Mouse (Mus musculus) embryonic fibroblast, embryonic 13.5 days (primary cell): ENCODE results near the gene Acadvl. TPM values are rescaled to one million over a fixed set of nuclear protein-coding genes. Genes with fewer than 3 reads are reported as not detected.

Experiments used
- H3K27ac ChIP-seq: 2 replicates; pipeline ENCODE4 v1.5.1; 2012; ENCODE audit warnings: low read length, control low read depth, inconsistent platforms; ENCODE audit not compliant: insufficient read depth
- H3K4me1 ChIP-seq: 2 replicates; pipeline ENCODE4 v1.6.1; 2011; ENCODE audit warnings: low read length; ENCODE audit not compliant: control insufficient read depth, insufficient read depth
- H3K4me3 ChIP-seq: 2 replicates; pipeline ENCODE4 v1.5.1; 2011; ENCODE audit warnings: mild to moderate bottlenecking, control low read depth, low read length; ENCODE audit not compliant: insufficient read depth
- CTCF ChIP-seq: IDR thresholded peaks from 2 replicates; pipeline ENCODE4 v1.5.1; 2011; ENCODE audit warnings: mild to moderate bottlenecking, control low read depth, low read length, moderate library complexity, borderline replicate concordance; ENCODE audit not compliant: insufficient read depth
- POLR2A ChIP-seq: IDR thresholded peaks from 2 replicates; pipeline ENCODE4 v1.6.1; 2011; ENCODE audit warnings: low read depth, mild to moderate bottlenecking, control low read depth, low read length, moderate library complexity
- polyA plus RNA-seq: library from polyadenylated mRNA; stranded (reverse); fragments of >200 nt; gene quantifications from 2 replicates; pipeline ENCODE4 v1.2.4, GENCODE M21; 2011; ENCODE audit warnings: low read depth; ENCODE audit not compliant: missing spikeins, insufficient read length

The Acadvl gene
- polyA plus RNA-seq, 1 experiment = 47.4 TPM

DNA sequence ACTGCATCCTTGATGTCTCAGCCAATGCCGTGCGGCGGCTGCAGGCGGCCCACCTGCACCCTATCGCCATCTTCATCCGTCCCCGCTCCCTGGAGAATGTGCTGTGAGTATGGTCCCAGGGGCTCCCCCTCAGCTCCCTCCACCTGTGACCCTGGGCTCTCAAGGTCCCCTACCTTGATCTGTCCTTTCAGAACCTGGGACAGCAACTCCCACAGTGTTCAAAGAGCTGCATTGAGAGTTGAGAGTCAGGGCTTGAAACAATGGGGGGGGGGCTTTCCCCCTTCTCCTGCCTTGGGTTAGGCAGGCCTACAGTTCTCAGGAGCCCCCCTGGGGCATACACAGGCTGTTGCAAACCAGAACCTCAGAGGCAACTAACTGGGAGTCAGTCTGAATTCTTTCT is 28.5 kb upstream of the Acadvl start:
- H3K4me3 ChIP-seq = no peak overlapping the region
- no peaks in the 10 kb centered on the region for H3K4me1 ChIP-seq
- TF ChIP-seq POLR2A (no peak), CTCF (no peak)
- H3K27ac ChIP-seq = no peak overlapping the region

DNA sequence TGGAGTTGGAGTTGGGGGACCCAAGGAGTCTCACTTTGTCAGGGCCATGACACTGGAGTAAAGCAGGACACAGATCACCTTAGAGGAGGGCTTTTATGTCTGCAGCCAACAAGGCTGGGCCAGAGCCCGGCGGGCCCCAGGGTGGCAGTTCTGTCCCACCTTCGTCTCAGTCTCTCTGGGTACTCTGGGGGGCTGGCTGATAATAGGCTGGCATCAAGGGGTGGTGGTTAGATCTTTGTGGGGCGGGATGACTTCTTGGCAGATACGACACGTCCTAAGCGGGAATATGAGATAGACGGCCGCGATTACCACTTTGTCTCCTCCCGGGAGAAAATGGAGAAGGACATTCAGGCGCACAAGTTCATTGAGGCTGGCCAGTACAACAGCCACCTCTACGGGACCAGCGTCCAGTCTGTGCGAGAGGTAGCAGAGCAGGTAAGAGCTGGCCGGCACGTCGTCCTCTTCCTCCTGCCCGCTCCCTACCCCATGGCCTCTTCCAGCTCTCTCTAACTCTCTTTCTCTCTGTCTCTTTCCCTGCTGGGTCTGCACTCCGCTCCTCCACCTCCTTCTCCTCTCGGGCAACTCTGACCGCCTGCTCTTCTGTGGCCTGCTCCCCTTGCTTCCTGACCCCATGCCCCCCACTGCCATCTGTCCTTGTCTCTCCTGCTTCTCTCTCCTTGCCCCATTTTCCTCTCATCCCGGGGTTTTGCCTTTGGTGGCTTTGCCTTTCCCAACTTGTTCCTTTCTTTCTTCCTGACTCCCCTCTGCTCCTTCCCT is 27.3 kb upstream of the Acadvl start:
- H3K4me1 ChIP-seq = no peaks in the 10 kb centered on the region
- H3K4me3 ChIP-seq = no peak overlapping the region
- no peak overlapping the region for H3K27ac ChIP-seq
- TF ChIP-seq CTCF (no peak), POLR2A (no peak)

DNA sequence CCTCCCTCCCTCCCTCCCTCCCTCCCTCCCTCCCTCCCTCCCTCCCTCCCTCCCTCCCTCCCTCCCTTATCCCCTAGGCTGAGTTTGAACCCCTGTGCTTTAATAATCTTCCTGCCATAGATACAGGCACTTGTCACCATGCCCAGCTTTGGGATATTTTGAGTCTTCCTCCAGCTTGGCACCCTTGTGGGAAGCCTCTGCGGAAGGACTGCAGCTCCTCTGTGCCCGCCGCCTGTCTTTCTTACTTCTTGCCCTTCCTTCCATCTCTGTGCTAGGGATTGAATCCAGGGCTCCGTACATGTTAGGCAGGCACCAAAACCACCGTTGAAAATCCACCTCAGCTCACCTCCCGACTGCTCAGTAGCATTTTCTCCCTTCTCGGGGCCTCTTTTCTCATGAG is 25.0 kb upstream of the Acadvl start:
- TF ChIP-seq POLR2A = no peak
- TF ChIP-seq CTCF = no peak
- H3K27ac ChIP-seq = no peak overlapping the region
- H3K4me3 ChIP-seq = no peak overlapping the region
- no peaks in the 10 kb centered on the region for H3K4me1 ChIP-seq

DNA sequence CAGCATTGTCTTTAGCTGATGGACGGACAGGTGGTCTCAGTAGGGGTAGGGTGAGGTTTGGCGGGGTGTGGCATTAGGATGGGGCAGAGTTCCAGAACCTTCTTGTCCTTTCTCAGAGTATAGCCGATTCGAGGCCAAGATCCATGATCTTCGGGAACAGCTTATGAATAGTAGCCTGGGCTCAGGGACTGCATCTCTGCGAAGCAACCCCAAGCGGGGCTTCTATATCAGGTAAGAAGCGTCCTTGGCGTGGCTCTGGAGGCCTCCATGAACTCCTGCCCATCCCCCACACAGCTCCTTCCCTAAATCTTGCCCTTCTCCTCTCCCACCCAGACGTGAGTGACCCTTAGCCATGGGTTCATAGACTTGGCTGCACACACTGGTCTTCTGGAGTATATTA is 24.4 kb upstream of the Acadvl start:
- TF ChIP-seq POLR2A (no peak), CTCF (no peak)
- H3K27ac ChIP-seq = no peak overlapping the region
- H3K4me3 ChIP-seq = no peak overlapping the region
- H3K4me1 ChIP-seq = no peaks in the 10 kb centered on the region

DNA sequence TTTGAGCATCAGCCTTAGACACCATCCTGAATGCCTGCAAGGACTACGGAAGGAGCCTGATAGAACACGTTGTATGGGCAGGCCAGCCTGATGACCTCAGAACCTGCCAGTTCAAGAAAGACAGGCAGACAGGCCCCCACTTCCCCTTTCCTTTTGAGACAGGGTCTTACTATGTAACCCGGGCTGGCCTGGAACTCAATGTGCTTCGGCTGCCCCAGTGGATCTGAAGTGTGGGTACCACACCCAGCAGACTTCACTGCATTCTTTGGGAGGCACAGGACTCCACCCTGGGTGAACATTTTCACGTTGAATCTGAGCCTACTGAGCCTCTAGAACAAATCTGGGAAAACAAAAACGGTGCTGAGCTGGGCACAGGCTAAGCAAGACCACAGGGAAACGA is 23.0 kb upstream of the Acadvl start:
- H3K4me1 ChIP-seq = no peaks in the 10 kb centered on the region
- no peak overlapping the region for H3K27ac ChIP-seq
- no peak overlapping the region for H3K4me3 ChIP-seq
- TF ChIP-seq CTCF (no peak), POLR2A (no peak)

DNA sequence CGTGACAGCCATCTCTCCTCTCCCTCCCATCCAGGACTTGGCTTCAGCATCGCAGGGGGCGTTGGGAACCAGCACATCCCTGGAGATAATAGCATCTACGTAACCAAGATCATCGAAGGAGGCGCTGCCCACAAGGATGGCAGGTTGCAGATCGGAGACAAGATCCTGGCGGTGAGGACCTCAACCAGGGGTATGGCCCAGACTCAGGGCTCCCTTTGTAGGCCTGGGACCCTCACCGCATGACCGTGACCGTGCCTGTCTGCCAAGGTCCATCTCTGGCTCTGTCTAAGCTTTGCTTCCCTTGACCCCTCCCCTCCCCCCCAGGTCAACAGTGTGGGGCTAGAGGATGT is 16.1 kb upstream of the Acadvl start:
- no peak for TF ChIP-seq CTCF
- no peak for TF ChIP-seq POLR2A
- no peak overlapping the region for H3K27ac ChIP-seq
- H3K4me1 ChIP-seq = peaks cover 7% of the 10 kb centered on the region
- no peak overlapping the region for H3K4me3 ChIP-seq

DNA sequence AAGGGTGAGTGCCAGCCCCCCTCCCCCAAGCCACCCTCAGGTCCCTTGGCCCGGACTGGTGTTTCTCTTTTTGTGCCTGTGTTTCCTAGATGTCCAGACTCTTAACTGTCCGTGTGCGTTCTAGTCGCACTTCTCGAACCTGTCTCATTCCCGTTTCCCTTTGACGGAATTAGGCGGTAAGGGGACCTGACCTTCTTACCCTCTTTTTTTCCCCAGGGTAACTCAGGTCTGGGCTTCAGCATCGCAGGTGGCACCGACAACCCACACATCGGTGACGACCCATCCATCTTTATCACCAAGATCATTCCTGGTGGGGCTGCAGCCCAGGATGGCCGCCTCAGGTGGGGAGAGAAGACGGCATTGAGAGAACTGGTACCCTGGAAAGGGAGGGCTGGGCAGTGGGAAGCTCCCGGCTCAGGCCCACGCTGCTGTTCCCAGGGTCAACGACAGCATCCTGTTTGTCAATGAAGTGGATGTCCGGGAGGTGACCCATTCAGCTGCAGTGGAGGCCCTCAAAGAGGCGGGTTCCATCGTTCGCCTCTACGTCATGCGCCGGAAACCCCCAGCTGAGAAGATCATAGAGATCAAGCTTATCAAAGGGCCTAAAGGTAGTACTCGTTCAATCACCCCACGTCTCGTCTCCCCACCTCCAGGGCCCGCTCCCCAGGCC is 15.6 kb upstream of the Acadvl start:
- no peak for TF ChIP-seq POLR2A
- Histone ChIP-seq H3K4me3 (no peak overlapping the region), H3K4me1 (peaks cover 11% of the 10 kb centered on the region), H3K27ac (no peak overlapping the region)

DNA sequence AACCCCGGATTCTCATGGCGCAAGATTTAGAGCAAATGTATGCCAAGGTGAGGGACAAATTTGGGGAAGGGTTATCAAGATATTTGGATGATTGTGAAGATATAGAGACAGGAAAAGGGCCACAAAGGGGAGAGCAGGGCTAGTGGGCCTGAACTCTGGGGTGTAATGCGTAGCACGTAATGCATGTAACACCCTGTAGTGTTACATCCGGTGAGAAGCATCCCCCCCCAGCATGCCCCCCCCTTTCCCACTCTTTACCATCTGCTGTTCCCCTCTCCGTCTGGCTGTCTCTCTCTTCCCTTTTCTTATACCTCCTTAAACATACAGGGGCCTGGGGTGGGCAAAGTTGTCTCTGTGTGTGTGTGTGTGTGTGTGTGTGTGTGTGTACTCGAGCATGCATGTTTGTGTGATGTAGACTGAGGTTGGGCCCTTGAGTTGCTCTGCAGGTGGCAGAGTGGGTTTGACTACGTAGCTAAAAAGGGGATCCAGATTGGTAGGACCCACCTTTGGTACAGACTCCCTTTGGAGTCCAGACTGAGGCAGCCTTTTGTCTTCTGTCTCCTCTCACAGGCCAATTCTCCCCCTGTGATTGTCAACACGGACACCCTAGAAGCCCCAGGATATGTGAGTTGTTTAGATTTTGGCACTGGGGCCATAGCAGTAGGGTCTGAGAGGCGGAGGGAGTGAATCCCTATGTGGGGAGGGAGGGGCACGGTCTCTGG is 14.8 kb upstream of the Acadvl start:
- no peak overlapping the region for H3K27ac ChIP-seq
- H3K4me3 ChIP-seq = no peak overlapping the region
- TF ChIP-seq CTCF (no peak), POLR2A (no peak)
- H3K4me1 ChIP-seq = peaks cover 11% of the 10 kb centered on the region

DNA sequence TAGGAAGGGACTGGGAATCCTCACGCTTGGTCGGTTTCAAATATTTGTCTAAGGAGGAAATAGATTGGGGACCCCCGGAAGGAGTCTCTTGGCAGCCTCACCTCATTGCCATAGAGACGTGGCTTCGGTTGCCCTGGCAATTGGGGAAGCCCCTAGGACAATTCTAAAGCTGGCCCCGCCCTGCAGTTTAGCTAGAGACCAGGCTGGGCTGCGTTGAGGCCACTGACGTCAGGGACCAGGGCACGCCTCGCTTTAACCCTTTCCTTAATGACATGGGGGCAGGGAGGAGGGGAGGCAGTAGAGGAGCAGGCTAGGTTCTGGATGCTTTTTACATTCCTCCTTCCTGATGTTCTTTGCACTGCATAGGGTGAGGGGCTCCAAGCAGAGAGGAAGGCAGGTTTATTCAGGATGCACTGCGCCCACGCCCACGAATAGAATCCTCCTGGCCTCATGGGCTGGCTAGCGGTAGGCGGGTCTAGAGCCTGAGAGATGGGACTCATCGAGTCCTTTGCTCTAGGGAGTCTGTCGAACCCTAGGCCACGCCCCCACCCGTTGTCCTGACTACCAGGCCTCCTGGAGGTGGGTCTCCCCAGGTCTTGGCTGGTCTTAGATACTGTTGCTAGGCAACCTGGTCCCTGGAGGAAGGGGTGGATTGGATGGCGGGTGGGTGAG is 14.1 kb upstream of the Acadvl start:
- Histone ChIP-seq H3K4me3 (peak overlapping the region; percentile 17), H3K4me1 (peaks cover 11% of the 10 kb centered on the region), H3K27ac (peak overlapping the region; percentile 94)
- TF ChIP-seq CTCF (no peak), POLR2A (no peak)
